Mouse (Mus musculus): ENCODE data around the gene Morn2.

- TF ChIP-seq POLR2A (IDR thresholded peaks at IDR 0.05; ENCODE audit: extremely low read depth, insufficient read depth, low read length) (no peak), CTCF (IDR thresholded peaks at IDR 0.05; ENCODE audit: low read depth, low read length) (no peak)
Measured at GRCm38 (mm10) chr17:80284446-80284845, 5.6 kb upstream of the Morn2 start.
